Mouse (Mus musculus): ENCODE measurements around the gene Rer1.

The Rer1 gene

DNA sequence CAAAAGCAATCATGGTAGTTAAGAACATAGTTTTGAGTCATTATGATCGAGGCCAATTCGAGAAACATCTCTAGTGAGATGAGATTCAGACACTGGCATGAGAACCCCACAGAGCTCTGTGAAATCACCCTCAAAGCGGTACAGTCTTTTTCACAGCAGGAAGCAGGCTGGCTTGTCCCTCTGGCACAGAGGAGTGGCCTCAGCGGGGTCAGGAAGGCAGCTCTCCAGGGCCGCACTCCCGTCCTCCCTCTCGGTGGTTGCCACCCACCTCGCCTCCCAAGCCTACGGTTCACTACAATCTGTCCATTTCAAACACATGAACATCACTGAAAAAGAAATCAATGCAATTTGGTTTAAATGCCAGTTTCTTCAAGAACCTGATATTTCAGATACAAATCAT, 11.8 kb downstream of the Rer1 start:
- DNase-seq: no peak

DNA sequence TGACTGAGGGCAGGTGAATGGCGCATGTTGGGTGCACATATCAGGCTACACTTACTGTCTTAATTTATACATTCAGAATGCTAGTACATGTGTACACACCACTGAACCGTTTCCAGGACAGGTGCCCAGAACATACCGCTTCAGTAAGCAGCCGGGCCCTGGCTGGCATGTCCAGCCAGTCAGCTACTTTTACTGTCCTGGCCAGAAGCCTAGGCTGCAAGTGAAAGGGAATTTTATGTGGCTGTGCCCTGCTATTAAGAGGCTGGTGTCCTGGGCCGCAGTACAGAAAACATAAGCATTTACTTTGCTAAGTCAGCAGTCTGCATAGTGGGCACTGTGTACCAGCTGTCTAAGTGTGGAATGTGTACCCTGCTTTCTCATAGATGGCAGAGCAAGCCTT, 15.3 kb downstream of the Rer1 start:
- DNase-seq: peak; percentile 77 to 91

DNA sequence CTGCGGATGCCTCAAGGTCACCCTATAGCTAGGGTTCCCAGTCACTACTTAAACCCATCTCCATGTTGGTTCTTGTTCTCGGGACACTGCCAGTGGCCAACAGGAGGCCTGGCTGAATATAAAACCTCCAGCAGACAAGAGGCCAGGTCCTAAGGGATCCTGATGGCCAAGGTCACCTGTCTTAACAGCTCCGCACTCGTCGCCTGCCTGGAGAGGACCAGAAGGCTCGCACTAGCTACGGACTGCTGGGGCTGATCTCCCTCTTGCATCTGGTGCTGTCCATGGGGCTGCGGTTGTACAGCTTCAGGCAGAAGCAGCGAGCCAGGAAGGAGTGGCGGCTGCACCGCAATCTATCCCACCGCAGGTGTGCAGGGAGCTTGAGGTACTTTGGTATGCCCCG, 16.0 kb downstream of the Rer1 start:
- DNase-seq: peak in 1 of 2 experiments; percentile 42

DNA sequence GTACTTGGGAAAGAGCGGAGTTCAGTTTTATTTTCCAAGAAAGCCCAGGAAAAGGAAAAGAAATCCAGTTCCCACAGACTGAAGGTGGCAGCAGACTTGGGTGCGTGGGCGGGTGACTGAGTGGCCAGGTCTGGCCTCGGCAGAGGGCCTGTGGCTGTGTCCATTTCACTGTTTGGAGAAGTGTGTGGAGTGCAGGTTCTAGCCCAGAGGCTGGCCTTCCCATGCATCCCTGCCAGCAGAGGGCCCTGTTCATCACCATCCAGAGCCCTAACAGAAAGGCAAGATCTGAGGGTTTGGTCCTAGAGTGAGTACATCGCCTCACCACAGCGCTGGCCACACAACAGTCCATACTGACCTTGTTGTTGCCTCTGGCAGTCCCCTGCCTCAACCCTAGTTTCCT, 17.0 kb downstream of the Rer1 start:
- peak; percentile 25 to 64 for DNase-seq

DNA sequence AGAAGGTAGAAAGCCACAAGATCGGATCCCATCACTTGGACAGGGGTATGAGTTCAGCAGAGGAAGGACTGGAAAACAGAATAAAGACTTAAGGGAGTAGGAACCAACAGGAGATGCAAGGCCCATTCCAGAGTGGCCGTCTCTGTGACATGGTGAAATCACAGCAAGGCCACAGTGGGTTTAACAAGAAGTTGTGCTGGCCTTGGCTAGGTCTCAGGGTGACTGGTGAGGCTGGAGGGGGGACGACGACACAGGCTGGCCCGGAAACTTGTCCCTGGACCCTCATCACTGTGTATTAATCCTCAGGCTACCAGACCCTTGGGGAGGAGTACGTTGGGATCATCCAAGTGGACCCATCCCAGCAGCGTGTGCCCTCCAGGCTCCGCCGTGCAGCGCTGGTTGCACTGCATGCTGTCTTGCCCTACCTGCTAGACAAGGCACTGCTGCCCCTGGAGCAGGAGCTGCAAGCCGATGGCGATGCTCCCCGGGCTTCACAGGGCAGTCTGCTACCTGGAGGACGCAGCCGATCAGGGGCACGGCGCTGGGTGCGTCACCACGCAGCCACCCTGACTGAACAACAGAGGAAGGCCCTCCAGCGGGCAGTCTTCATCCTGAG, 17.7 kb downstream of the Rer1 start:
- DNase-seq: peak in 1 of 2 experiments; percentile 47

DNA sequence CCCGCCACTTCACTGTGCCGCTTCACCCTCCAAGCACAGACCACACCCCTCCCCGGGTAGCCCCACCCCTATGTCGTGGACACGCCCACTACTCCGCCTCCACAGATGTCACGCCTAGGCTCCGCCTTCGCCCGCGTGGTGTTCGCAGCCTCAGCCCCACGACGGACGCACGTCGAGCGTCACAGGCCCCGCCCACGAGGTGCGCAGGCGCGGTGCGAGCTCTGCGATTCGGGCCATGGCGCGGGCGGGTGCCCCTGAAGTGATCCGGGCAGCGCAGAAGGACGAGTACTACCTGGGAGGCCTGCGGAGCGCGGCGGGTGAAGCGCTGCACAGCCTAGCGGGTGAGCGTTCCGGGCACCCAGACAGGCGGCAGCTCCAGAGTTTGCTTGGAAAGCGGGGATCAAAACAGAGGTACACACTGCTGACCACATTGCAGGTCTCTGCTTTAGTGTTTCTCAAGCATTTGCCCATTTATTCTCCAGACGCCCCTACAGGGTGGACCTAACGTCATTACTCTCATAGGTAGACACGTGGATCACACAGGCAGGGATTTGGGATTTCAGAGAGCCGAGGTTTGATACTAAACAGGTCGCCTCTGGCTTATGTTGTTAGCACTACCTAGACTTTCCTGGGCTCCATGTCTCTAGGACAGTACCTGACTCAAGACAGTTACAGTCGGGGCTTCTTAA, 19.2 kb downstream of the Rer1 start, which contains the start of gene Pex10:
Gene Pex10 (plus strand): TSS at position 183 of the 689 bp plus-strand sequence.
- peak; percentile 97 to 98 for DNase-seq

DNA sequence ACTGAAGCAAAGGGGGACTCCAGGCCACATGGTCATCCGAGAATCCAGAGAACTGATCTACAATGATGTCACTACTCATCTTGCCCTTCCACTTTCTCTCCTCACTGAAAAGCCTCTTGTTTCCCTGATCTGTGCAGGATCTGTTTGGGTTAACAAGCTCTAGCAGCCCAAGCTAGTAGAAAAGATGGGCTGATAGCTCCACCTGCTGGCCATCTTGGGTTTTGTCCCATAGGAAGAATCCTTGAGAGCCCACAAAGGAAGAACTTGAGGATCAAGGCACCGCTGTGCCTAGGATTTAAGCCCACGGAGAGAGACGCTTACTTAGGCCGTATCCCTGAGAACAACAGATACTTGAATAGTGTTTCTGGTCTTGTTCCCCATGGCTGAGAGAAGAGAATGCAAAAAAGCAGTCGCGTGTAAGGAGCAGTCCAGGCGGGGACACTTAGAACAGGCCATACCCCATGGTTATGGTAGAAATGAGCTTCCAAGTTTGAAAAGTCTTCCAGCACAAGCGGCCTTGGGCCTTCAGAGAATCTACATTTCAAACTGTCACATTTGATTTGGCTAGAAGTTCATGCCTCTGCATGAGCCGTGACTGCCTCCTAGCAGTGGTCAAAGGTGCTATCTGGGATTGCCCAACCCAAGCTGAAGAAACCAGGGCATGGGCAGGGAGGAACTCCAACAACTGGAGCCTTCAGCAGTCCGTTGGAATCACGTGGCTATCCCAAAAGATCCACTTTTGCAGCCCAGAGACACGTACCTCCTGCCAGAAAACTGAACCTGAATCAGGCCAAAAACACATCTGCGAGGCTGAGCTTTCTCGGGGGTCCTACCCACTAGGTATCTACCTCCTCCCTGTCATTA, 20.0 kb downstream of the Rer1 start:
- DNase-seq: peak; percentile 89 to 93

DNA sequence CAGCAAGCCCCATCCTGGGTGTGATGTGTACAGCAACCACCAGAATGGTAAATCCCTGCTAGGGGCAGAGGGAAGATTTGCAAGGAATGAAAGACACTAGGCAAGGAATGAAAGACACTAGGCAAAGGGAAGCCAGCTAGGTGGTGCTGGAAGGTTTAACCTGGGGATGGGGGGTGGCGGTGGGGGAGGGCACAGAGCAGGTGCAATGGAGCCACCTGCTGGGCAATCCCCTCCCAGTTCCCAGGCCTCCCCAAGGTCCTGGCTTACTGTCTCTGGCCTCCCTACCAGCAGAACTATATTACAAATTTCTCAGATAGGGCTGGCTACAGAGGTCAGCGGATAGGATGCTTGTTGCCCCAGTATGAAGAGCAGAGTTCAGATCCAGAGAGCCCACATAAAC, 21.7 kb downstream of the Rer1 start:
- peak in 1 of 2 experiments; percentile 49 for DNase-seq

DNA sequence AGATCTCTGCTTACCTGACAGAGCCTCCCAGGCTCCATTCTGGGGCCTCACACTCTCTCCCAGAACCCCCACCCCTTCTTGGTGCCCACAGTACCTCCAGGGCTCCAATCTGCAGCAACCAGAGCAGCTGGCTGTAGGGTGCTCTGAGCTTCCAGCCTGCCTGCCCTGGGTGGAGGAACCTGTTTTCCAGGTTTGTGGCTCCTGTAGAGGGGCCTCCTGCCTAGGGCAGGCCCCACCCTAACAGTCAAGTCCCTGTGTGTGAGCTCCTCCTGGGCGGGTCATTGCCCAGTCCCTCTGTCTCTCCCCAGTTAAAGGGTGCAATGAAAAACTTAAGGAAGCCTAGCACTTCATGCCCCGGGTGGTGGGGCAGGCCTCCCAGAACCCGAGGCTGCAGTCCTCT, 22.3 kb downstream of the Rer1 start:
- DNase-seq: peak in 1 of 2 experiments; percentile 65

DNA sequence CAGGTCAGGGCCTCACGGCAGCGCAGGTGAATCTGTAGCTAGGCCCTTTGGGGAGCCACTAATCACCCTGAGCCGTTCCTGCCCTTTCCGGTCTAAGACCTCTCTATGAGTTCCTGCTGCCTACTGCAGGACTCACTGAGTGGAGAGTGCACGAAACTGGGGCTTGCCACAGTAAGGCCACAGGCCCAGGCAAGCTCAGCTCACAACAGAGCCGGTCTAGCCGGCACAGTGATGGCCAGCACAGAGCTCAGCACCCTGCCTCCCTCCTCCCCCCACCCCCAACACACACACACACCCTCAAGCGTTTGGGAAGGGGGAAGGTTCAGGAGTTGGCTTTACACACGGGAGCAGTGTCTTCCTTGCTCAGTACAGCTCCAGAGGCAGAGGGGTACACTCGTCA, 27.9 kb downstream of the Rer1 start:
- DNase-seq: no peak

DNA sequence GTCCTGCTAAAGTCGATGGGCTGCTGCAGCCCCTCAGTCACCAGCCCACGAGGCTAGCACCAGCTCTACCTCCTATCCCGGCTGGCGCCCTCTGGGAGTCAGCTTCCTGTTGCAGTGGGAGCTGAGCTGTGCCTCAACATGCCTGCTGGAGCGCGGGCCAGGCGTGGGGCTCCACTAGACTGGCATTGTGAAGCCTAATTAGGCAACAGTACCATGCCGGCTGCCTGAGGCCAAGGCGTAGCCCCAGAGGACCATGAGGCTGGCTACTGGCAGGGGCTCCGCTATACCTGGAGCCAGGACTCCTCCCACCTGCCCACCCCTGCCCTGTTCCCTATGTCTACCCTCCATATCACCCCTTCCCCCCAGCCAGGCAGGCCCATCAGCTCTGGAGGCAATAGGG, 29.5 kb downstream of the Rer1 start, which contains the start of gene Plch2:
Gene Plch2 (minus strand): TSS at position 61 of the 400 bp plus-strand sequence.
- DNase-seq: no peak

DNA sequence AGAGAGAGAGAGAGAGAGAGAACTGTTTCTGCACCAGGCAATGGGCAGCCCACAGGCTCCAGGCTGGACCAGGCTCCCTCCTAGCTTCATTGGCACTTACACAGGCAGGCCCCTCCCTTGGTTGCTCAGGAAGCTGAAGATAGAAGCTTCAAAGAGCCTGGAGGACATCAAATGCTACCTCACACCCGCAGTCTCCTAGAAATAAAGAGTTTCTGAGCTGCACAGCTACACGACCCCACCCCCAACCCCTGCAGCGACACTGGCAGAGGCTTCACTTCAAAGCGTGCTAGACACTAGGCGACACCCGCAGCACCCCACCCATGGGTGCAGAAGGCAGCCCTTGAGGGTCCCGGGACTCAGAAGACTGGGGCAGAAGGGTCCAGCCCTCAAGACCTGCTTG, 36.1 kb downstream of the Rer1 start:
- no peak for DNase-seq

DNA sequence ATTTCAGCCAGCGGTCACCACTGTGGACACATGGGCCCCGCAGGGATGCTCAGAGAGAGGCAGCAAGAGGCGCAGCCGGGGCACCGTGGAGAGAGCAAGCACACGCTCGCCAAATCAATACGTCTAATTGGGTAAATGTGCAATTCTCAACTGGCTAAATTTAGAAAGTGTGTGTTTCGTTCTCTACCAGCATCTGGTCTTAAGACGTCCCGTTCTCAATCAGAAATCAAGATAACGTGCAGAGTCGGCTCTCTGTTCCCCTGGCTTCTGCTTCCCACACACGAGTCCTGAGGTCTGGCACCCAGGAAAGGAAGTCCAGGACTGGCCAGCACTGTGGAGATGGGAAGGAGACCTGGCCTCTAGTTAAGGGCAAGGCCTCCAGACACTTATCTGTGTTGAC, 39.5 kb downstream of the Rer1 start:
- DNase-seq: no peak

DNA sequence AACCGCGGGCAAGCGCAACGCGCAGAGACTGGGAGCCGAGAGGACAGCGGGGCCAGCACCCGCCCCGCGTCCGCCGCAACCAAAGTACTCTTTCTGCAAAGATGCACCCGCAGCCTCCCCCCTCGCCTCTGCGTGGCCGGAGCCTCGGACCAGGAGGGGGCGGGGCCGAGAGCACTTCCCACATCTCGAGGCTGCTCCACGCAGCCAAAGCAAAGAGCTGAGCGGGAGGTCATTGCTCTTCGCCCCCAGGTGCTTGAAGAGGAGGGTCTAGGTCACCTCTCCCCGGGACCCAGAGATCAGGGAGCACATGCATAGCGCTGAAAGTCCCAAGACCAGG, 42.9 kb downstream of the Rer1 start:
- no peak for DNase-seq

DNA sequence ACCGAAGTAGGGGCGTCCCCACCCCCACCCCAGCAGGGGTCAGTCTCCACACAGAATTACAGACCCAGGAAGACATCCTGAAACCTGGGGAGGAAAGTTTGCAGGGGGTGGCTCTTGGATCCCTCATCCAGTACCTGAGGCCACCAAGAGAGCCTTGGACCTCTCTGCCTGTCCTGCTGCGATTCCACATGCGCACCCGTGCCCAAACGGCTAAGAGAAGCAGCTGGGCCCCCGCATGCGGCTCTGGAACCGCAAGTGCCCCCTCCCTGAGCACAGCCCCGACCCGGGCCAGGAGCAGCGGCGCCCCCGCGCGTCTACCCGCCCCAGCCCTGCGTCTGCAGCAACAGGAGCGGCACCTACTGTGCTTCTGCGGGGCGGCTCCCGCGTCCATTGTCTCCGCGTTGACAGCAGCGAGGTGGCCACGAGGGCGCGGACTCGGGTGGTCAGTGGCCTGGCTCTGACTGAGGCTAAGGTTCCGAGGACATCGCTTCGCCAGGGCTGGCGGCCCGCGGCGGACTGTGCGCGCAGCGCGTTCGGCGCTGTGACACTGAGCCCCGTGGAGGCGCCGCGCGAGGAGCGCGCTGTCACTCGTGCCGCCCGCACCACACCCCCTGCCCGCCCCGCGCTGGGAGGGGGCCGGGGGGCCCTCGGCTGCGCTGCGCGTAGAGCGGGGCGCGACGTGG, 43.4 kb downstream of the Rer1 start:
- DNase-seq: no peak

DNA sequence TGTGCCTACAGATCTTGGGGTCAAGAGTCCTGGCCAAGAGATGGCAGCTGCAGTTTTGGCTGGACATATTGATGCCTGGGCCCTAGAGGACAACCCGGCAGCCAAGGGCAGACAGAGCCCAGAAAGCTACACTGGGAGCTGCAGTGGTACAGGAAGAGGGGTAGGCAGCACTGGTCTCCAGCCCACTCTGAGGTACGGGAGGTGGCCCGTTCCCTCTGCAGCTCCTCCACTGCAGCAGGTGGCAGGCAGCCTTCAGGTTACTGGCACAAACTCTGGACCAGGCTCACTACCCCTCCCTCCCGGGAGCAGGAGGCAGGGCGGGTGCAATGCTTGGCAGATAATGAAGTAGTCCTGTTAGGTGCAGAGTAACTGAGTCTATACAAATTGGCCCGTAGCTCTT, 45.5 kb downstream of the Rer1 start:
- DNase-seq: no peak

DNA sequence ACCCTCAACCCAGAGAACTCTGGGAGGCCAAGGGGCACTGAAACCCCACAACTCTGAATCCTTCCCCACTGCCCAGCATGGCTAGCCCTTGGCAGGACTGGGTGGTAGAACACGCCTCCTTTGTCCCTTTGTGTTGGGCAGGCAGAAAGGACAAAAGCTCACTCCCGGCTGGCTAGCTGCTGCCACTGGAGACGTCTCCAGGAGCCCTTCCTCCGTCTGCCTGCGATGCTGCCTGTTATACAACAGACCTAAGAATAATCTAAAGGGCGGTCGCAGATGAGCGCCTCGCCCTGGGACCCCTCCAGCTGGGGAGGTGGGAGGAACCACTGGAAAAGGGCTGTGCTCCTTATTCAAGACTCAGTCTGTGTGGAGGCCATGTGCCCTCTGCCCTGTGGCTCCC, 46.0 kb downstream of the Rer1 start:
- no peak for DNase-seq

DNA sequence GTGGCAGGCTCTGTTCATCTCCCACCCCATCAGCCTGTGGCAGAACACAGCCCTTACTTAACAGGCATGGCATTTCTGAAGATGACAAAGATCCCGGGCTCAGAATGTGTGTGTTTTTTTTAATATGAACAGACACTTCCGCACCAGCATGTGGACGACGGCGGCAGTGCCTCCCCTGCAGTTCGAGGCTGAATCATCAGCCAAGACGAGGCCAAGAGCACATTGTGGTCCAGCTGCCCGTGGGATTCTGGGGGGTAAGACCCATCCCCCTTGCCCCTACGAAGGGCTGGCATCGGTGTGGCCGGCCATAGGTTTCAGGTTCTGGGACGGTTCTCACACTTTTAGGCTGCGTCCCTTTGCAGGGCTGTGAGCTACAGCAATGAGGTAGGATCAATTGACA, 51.4 kb downstream of the Rer1 start:
- DNase-seq: no peak

DNA sequence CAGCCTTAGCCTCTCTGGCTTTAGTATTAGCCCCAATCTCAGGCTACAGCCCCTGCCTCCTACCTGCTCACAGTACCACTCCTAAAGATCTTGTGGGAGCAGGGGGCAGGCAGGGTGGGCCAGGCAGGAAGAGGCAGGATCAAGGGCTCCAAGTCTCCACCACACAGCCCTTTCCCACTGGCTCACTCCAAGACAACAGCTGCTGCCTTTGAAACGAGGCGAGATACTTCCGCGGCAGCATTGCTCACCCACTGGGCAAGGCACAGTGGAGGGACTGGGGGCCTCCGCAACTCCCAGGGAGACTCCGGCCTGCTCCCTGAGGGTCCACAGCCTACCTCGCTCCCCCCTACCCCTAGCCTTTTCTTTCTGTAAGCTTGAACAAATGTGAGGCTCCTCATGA, 52.0 kb downstream of the Rer1 start:
- DNase-seq: no peak

DNA sequence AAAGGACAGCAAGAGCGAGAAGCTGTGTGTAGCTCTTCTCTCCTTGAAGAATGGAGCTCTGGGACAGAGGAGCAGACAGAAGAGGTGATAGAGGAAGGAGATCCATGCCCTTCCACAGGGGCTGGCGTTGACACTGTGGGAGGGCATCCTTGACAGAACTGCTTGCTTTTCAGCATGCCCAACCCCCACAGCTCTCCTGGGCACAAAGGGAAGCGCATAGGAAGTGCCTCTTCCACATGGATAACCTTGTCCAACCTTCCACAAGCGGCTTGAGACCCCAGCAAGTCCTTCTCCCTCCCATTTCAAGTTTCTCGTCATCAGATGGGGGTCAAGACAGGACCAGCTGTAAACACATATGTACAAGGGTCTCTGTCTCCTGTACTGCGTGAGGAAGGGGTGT, 53.1 kb downstream of the Rer1 start:
- no peak for DNase-seq

DNA sequence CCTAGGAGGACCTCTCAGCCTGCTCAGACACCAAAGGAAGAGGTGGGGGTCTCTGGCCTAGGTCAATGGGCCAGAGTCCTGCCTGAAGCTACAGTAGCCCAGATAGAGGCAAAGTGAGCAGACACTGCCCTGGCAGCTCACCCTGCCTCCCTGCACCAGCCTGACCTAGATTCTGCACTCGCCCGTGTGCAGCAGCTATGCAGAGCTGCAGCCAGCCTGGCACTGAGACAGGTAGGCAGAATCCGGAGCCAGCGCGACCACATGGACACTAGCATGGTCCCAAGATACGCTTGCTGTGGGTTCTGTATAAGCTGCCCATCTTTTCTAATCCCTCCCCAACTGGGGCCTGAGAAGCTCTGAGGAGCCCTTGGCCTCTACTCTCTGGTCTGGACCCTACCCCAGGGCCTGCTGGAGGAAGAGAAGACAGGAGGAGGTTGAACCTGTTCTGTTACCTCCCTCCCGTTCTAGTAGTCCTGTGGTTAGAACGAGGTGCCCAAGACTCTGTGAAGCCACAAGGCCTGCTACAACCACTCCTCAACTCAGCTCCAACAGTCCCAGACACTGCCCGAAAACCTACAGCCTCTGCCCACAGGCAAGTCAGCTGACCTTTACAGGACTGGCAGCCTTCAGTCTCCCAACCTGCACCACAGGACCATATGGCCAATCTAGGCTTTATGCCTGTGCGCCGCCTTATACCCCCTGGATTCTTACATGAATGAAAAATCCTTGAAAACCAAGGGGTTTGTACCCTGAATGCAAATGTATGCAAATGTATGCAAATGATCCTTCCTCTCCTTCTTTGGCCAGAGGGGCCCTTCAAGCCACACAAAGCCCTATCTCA, 61.8 kb downstream of the Rer1 start:
- no peak for DNase-seq

Measured in kidney, postnatal 25 days (tissue).